Mouse (Mus musculus) ES-E14 (cell line): ENCODE measurements around the gene Mrm2. TPM values are rescaled to one million over a fixed set of nuclear protein-coding genes. Genes with fewer than 3 reads are reported as not detected.

Experiments used
- DNase-seq: peaks from one replicate; pipeline ENCODE4 v3.0.0-alpha.2; 2013; ENCODE audit warnings: low read depth, low spot score
- H3K27ac ChIP-seq: 2 replicates; pipeline ENCODE4 v1.5.1; 2012; ENCODE audit warnings: low read depth, mild to moderate bottlenecking, low read length, moderate library complexity, mixed read lengths; ENCODE audit not compliant: poor library complexity, insufficient read depth, severe bottlenecking
- H3K36me3 ChIP-seq: 2 replicates; pipeline ENCODE4 v1.6.1; 2012; ENCODE audit warnings: mild to moderate bottlenecking, low read length, moderate library complexity, mixed read lengths; ENCODE audit not compliant: control insufficient read depth, poor library complexity, insufficient read depth, severe bottlenecking
- H3K4me1 ChIP-seq, 2 experiments: fragments of 150-350 bp in 1 of 2; sonication (generic) in 1 of 2; 2 replicates each; pipeline ENCODE4 v1.6.1; 2012; ENCODE audit warnings: low read length in 2 of 2, mild to moderate bottlenecking in 1 of 2, mixed read lengths in 1 of 2; ENCODE audit not compliant: control insufficient read depth in 2 of 2, insufficient read depth in 2 of 2, poor library complexity in 1 of 2
- H3K4me3 ChIP-seq, 2 experiments: fragments of 150-350 bp in 1 of 2; sonication (generic) in 1 of 2; 2 replicates each; pipeline ENCODE4 v1.5.1; 2012; ENCODE audit warnings: low read length in 2 of 2, low read depth in 1 of 2, mild to moderate bottlenecking in 1 of 2, mixed read lengths in 1 of 2; ENCODE audit not compliant: insufficient read depth in 1 of 2, poor library complexity in 1 of 2, severe bottlenecking in 1 of 2
- H3K9ac ChIP-seq: 2 replicates; pipeline ENCODE4 v1.6.1; 2012; ENCODE audit warnings: low read depth, mild to moderate bottlenecking, low read length, mixed read lengths; ENCODE audit not compliant: poor library complexity, insufficient read depth, severe bottlenecking
- H3K9me3 ChIP-seq: fragments of 150-350 bp; sonication (generic); 2 replicates; pipeline ENCODE4 v1.6.1; 2012; ENCODE audit warnings: low read depth, mild to moderate bottlenecking, low read length; ENCODE audit not compliant: control insufficient read depth, insufficient read depth
- CHD2 ChIP-seq: IDR thresholded peaks from 2 replicates; pipeline ENCODE4 v1.6.1; 2014; ENCODE audit warnings: mild to moderate bottlenecking, low read depth, low read length, inconsistent platforms
- HCFC1 ChIP-seq: IDR thresholded peaks from 2 replicates; pipeline ENCODE4 v1.6.1; 2012; ENCODE audit warnings: low read length, inconsistent platforms, borderline replicate concordance; ENCODE audit not compliant: insufficient read depth
- MAFK ChIP-seq: IDR thresholded peaks from 2 replicates; pipeline ENCODE4 v1.6.1; 2014; ENCODE audit warnings: mild to moderate bottlenecking, low read depth, low read length, inconsistent platforms; ENCODE audit not compliant: insufficient read depth
- ZC3H11A ChIP-seq: IDR thresholded peaks from 2 replicates; pipeline ENCODE4 v1.6.1; 2012; ENCODE audit warnings: low read depth, mild to moderate bottlenecking, inconsistent platforms, low read length, borderline replicate concordance
- ZNF384 ChIP-seq: IDR thresholded peaks from 2 replicates; pipeline ENCODE4 v1.6.1; 2012; ENCODE audit warnings: low read depth, low read length, inconsistent platforms
- in situ Hi-C, 2 experiments: fragments of 600-800 bp; cut with MboI; formaldehyde crosslinking; loops; one replicate each; pipeline ENCODE4 v1.15.1; 2025; ENCODE audit warnings: low sequenced_read_pairs in 2 of 2, inconsistent platforms in 1 of 2; ENCODE audit not compliant: unreplicated experiment in 2 of 2
- total RNA-seq: library from RNA; depleted of rRNA; stranded (reverse); fragments of 300-350 nt; gene quantifications from 2 replicates; pipeline ENCODE4 v1.2.3, GENCODE M21; 2012

The Mrm2 gene
- total RNA-seq, 1 experiment, result 14.6 TPM

DNA sequence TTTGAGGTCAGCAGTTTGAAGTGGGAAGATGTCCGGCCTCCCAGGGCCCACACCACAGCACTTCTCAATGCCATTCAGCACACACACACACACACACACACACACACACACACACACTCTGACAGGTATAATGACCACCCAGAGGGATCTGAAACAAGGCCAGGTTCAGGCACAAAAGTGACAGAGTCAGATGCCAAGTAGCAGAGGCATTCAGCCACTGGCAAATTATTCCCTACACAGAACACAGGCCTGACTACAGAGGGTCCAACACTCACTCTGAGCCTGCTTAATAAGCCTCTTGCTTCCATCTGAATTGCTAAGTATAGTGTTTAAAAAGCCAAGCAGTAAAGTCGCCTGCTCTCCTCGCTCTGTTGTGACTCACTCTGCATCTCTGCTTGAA lies 43.4 kb downstream of the Mrm2 start:
- TF ChIP-seq MAFK (no peak), ZNF384 (no peak), ZC3H11A (no peak), CHD2 (no peak)
- peaks cover 27% of the 10 kb centered on the region; the same call in 1 of the 2 replicates for H3K36me3 ChIP-seq
- no peaks in the 10 kb centered on the region for H3K9me3 ChIP-seq
- H3K27ac ChIP-seq, result no peak overlapping the region
- no peak for DNase-seq
- no peak overlapping the region for H3K9ac ChIP-seq
- peaks cover 0 to 7% of the 10 kb centered on the region in 2 experiments; a peak in 1 of 4 replicates for H3K4me1 ChIP-seq
- in situ Hi-C loops, result loop anchor here in 1 of 2 experiments (25.0 kb wide), 1 partner anchor 451 kb away; the partner anchor contains the start of genes Gm26938 and Psmg3
- no peak overlapping the region for H3K4me3 ChIP-seq

DNA sequence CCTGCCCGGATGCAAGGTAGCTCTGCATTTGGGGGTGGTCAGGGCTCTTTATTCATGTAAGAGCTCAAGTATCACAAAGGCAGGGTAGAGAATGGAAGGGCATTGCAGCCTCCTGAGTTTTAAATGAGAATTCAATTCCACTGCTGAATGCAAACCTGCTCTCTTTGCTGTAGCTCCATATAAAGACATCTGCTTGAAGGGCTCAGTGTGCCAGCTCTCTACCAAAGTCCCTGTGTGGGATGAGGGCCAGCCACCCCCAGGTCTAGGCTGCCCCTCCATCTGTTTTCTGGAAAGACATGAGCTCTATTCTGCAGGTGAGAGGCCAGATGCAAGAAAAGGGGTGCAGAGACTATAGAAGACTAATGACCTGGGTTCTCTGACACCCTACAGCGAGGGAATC lies 46.9 kb downstream of the Mrm2 start:
- no peak overlapping the region for H3K27ac ChIP-seq
- DNase-seq, result no peak
- H3K9me3 ChIP-seq, result no peaks in the 10 kb centered on the region
- no peak overlapping the region for H3K4me3 ChIP-seq
- H3K4me1 ChIP-seq, result peaks cover 6 to 17% of the 10 kb centered on the region in 2 experiments
- H3K36me3 ChIP-seq, result peaks cover 11% of the 10 kb centered on the region; the same call in 1 of the 2 replicates
- no peak overlapping the region for H3K9ac ChIP-seq
- in situ Hi-C loops, result loop anchor here in 1 of 2 experiments (25.0 kb wide), 1 partner anchor 447 kb away; the partner anchor contains the start of genes Gm26938 and Psmg3
- no peak for TF ChIP-seq ZC3H11A
- TF ChIP-seq ZNF384, result no peak
- no peak for TF ChIP-seq HCFC1
- TF ChIP-seq MAFK, result no peak
- TF ChIP-seq CHD2, result no peak

DNA sequence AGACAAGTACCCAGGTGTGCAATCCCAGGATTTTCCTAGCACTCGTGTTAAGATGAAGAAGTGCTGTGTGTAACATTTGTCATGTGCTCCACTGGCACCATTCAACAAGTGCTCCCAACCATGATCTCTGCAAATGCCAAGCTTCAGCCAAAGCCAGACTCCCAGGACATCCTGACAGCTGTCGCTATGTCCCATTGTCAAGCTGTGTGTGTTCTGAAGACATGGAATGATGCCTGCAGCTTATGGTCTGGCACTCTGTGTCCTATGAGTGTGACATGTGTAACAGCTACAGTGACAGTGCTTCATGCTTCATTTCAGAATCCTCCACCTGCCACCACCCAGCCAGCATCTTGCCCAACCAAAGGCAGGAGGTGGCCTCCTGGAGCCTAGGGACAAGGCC lies 47.7 kb downstream of the Mrm2 start:
- no peak overlapping the region for H3K9ac ChIP-seq
- no peak for DNase-seq
- H3K4me1 ChIP-seq, result peaks cover 6 to 17% of the 10 kb centered on the region in 2 experiments
- TF ChIP-seq HCFC1 (no peak), ZC3H11A (no peak), ZNF384 (no peak), CHD2 (no peak), MAFK (no peak)
- in situ Hi-C loops, result loop anchor here in 1 of 2 experiments (25.0 kb wide), 1 partner anchor 447 kb away; the partner anchor contains the start of genes Gm26938 and Psmg3
- peaks cover 10% of the 10 kb centered on the region; the same call in 1 of the 2 replicates for H3K36me3 ChIP-seq
- H3K4me3 ChIP-seq, result no peak overlapping the region
- H3K9me3 ChIP-seq, result no peaks in the 10 kb centered on the region
- H3K27ac ChIP-seq, result no peak overlapping the region

DNA sequence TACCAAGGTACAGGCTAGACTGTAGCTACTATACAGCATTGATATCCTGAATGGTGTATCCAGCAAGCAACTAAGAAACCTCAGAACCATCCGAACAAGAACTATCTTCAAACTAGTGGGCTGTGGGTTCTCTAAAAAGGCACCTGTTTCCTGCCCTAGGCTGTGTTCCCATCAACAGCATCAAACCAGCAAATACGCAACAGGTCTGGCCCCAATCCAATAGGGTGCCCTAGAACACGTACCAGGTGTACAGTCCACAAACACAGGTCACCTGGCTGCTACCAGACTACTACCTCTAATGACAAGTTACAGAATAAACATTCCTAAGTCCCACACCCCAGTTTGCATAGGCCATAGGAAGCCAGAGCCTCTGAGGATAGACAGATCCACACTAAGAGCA lies 48.8 kb downstream of the Mrm2 start:
- H3K27ac ChIP-seq, result 0 out of 2 replicates have a peak overlapping the region, but pooled peaks have one; percentile 9
- in situ Hi-C loops, result loop anchor here in 1 of 2 experiments (25.0 kb wide), 1 partner anchor 446 kb away; the partner anchor contains the start of genes Gm26938 and Psmg3
- H3K4me1 ChIP-seq, result peaks cover 6 to 17% of the 10 kb centered on the region in 2 experiments
- H3K9me3 ChIP-seq, result no peaks in the 10 kb centered on the region
- no peak overlapping the region; the same call in 1 of the 2 replicates for H3K9ac ChIP-seq
- TF ChIP-seq ZNF384, result no peak
- no peak for TF ChIP-seq HCFC1
- no peak for TF ChIP-seq CHD2
- no peak for TF ChIP-seq ZC3H11A
- no peak for TF ChIP-seq MAFK
- peaks cover 10% of the 10 kb centered on the region; the same call in 1 of the 2 replicates for H3K36me3 ChIP-seq
- no peak overlapping the region for H3K4me3 ChIP-seq
- no peak for DNase-seq
